Comparison of ENCODE assay signal across 13 mouse cellular contexts in the genomic region with DNA sequence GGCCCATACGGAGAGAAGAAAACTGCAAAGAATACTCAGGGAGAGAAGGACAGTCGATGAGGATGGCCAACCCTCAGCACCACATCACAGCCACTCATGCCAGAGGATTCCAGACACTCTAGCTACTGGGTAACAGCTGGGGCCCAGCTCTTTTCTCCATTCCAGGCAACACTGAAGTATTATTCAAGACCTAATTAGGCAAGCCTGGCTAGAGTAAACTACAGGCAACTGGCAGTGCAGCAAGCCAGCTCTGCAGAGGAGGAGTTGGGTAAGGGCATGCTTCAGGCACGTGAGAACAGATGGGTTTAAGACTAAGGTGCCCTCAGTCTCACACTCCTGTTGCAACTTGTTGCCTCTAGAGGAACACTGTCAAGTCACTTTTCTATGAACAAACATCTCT.
A peak's percentile ranks its signal among the peaks of the same experiment; 100 is the strongest.
DNase-seq lines count a peak whose midpoint lies in the region; ATAC-seq lines count a peak whose summit lies in the region.
"Had no signal": no experiment of that assay in that cellular context is flagged by ENCODE, and none has a peak within 500 bp of the region (broad histone marks: within the 10 kb centered on the region; RNA-seq: fewer than 3 reads in every experiment).

No protein-coding gene starts in this region.

- H3K4me1 ChIP-seq in forebrain, embryonic 16.5 days (replicated peaks; ENCODE audit: control insufficient read depth, insufficient read depth, low read length), result peaks cover 51% of the 10 kb centered on the region
- H3K4me1 ChIP-seq in liver, embryonic 11.5 days (replicated peaks; ENCODE audit: control insufficient read depth, insufficient read depth, low read length), result no peaks in the 10 kb centered on the region
- H3K4me1 ChIP-seq: intestine, embryonic 15.5 days had no signal

- peak; percentile 43 for DNase-seq in gastrocnemius, postnatal 14 days
- no peak for DNase-seq in gastrocnemius, postnatal 36 days
- DNase-seq in left cerebral cortex, postnatal 10 days (ENCODE audit: extremely low spot score in 1 of 2, low spot score in 2 of 2), result peak; percentile 44 to 52
- DNase-seq in left cerebral cortex, adult 18-20 months (ENCODE audit: low spot score in 2 of 2), result no peak
- peak; percentile 76 for DNase-seq in lung, postnatal 25 days (ENCODE audit: low spot score)
- no peak for DNase-seq in liver
- DNase-seq in liver, embryonic 11.5 days (ENCODE audit: low spot score), result no peak
- DNase-seq: cerebellum, adult 11-12 months; spleen, adult 18-20 months had no signal

- H3K36me3 ChIP-seq in forebrain, embryonic 16.5 days (ENCODE audit: control insufficient read depth, insufficient read depth), result no peaks in the 10 kb centered on the region
- no peaks in the 10 kb centered on the region for H3K36me3 ChIP-seq in liver, embryonic 11.5 days (ENCODE audit: control insufficient read depth, insufficient read depth, low read length)
- H3K36me3 ChIP-seq: embryonic facial prominence, embryonic 15.5 days; intestine, embryonic 15.5 days; neural tube, embryonic 12.5 days had no signal

- no peaks in the 10 kb centered on the region for H3K27me3 ChIP-seq in forebrain, embryonic 16.5 days (replicated peaks; ENCODE audit: control insufficient read depth, insufficient read depth, low read length)
- H3K27me3 ChIP-seq in liver, embryonic 11.5 days (replicated peaks; ENCODE audit: control insufficient read depth, insufficient read depth, low read length), result no peaks in the 10 kb centered on the region
- H3K27me3 ChIP-seq: intestine, embryonic 15.5 days; neural tube, embryonic 12.5 days had no signal

- H3K4me3 ChIP-seq in forebrain, embryonic 16.5 days (replicated peaks; ENCODE audit: low read length), result no peak overlapping the region
- H3K4me3 ChIP-seq in liver, embryonic 11.5 days (ENCODE audit: low read depth, low read length), result no peak overlapping the region
- H3K4me3 ChIP-seq: embryonic facial prominence, embryonic 15.5 days; intestine, embryonic 15.5 days; neural tube, embryonic 12.5 days had no signal

- peak; percentile 21; the same call in 1 of the 2 replicates for ATAC-seq in forebrain, embryonic 16.5 days
- ATAC-seq in liver, embryonic 11.5 days (replicated peaks; ENCODE audit: low FRiP score), result no peak
- ATAC-seq: intestine, embryonic 15.5 days had no signal

- no peak overlapping the region for H3K4me2 ChIP-seq in forebrain, embryonic 16.5 days (ENCODE audit: low read length)
- H3K4me2 ChIP-seq in liver, embryonic 11.5 days, result no peak overlapping the region
- H3K4me2 ChIP-seq: embryonic facial prominence, embryonic 15.5 days; intestine, embryonic 15.5 days; neural tube, embryonic 12.5 days had no signal

- H3K27ac ChIP-seq in forebrain, embryonic 16.5 days (ENCODE audit: low read length), result no peak overlapping the region
- no peak overlapping the region for H3K27ac ChIP-seq in liver, embryonic 11.5 days (ENCODE audit: low read depth, low read length)
- H3K27ac ChIP-seq: embryonic facial prominence, embryonic 15.5 days; intestine, embryonic 15.5 days; neural tube, embryonic 12.5 days had no signal

- H3K9me3 ChIP-seq in forebrain, embryonic 16.5 days (ENCODE audit: control insufficient read depth, low read length), result no peaks in the 10 kb centered on the region
- no peaks in the 10 kb centered on the region for H3K9me3 ChIP-seq in liver, embryonic 11.5 days (ENCODE audit: control insufficient read depth, low read length)
- H3K9me3 ChIP-seq: embryonic facial prominence, embryonic 15.5 days; intestine, embryonic 15.5 days; neural tube, embryonic 12.5 days had no signal

- intact Hi-C loops in gastrocnemius, postnatal 14 days (cut with DNase I; ENCODE audit: low total_unique reads), result loop anchor here (5.0 to 10.0 kb wide), 4 partner anchors 254 to 486 kb away; a partner anchor contains a TSS
- intact Hi-C loops in gastrocnemius, postnatal 36 days (cut with DNase I), result loop anchor here (5.0 to 10.0 kb wide), 4 partner anchors 286 to 571 kb away; no protein-coding TSS in a partner anchor
- intact Hi-C loops in left cerebral cortex, postnatal 10 days (cut with DNase I), result loop anchor here (5.0 to 10.0 kb wide), 3 partner anchors 359 to 574 kb away; a partner anchor contains a TSS

- 38% methylated on average over 3 of the region's 3 CpGs for WGBS in forebrain, embryonic 16.5 days
- 75% methylated on average over 3 of the region's 3 CpGs for WGBS in liver, embryonic 11.5 days

- no peak overlapping the region for H3K9ac ChIP-seq in forebrain, embryonic 16.5 days (replicated peaks; ENCODE audit: low read depth, low read length)
- no peak overlapping the region for H3K9ac ChIP-seq in liver, embryonic 11.5 days (ENCODE audit: low read depth, low read length)
- H3K9ac ChIP-seq: embryonic facial prominence, embryonic 15.5 days; intestine, embryonic 15.5 days; neural tube, embryonic 12.5 days had no signal

Comparison
In these comparisons a context has a peak if more than half of its experiments do, and no peak if none do; other contexts are left out.
1. DNase-seq: peak in gastrocnemius, postnatal 14 days (single experiment), left cerebral cortex, postnatal 10 days (2 of 2) and lung, postnatal 25 days (single experiment); none in gastrocnemius, postnatal 36 days (0 of 2), left cerebral cortex, adult 18-20 months (0 of 2), liver (single experiment) and liver, embryonic 11.5 days (single experiment).